Mouse (Mus musculus): Measurements from ENCODE around the gene B3gnt9.

DNA sequence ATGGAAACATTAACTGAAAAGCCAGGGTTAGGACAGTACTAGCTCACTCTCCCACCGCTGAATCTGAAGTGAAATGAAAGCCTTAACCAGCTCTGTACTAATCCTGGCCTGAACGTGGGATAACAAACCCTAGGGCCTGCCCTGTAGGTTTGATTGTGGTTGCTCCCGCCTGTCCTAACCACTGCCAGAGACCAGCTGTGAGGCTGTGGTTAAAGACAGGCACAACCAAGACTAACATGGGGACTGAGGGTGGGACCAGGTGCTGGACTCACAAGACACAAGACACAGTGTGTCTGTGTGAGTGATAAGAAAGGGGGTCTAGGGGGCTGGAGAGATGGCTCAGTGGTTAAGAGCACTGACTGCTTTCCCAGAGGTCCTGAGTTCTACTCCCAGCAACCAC is 25.6 kb upstream of the B3gnt9 start:
- no peak for TF ChIP-seq POLR2A (IDR thresholded peaks at IDR 0.05; ENCODE audit: insufficient read depth, low read length)
- TF ChIP-seq CTCF (IDR thresholded peaks at IDR 0.05; ENCODE audit: low read depth, low read length): no peak

Measured in ES-Bruce4 (cell line).